Mouse (Mus musculus) stomach, postnatal 0 days (tissue): Measurements from ENCODE around the gene Arfgef2. TPM values are rescaled to one million over a fixed set of nuclear protein-coding genes. Genes with fewer than 3 reads are reported as not detected.

Source experiments
- ATAC-seq: fragments of 200-750 bp; cut with Nextera tagmentation; 2 replicates; pipeline ENCODE4 v1.8.0; 2017; ENCODE audit not compliant: low FRiP score, low TSS enrichment
- DNase-seq: peaks from one replicate; pipeline ENCODE4 v3.0.0-alpha.2; 2016; ENCODE audit warnings: low spot score
- H3K27ac ChIP-seq: fragments of 300-500 bp; sonication (generic); replicated peaks from 2 replicates; pipeline ENCODE4 v1.5.1; 2014; ENCODE audit warnings: mild to moderate bottlenecking, control low read depth
- H3K27me3 ChIP-seq: fragments of 300-500 bp; sonication (generic); 2 replicates; pipeline ENCODE4 v1.6.1; 2014; ENCODE audit warnings: low read length; ENCODE audit not compliant: control insufficient read depth, insufficient read depth
- H3K36me3 ChIP-seq: fragments of 300-500 bp; sonication (generic); 2 replicates; pipeline ENCODE4 v1.6.1; 2014; ENCODE audit warnings: low read length, mixed read lengths; ENCODE audit not compliant: control insufficient read depth, insufficient read depth
- H3K4me1 ChIP-seq: fragments of 300-500 bp; sonication (generic); replicated peaks from 2 replicates; pipeline ENCODE4 v1.6.1; 2014; ENCODE audit warnings: antibody characterized with exemption; ENCODE audit not compliant: control insufficient read depth, insufficient read depth
- H3K4me2 ChIP-seq: fragments of 300-500 bp; sonication (generic); replicated peaks from 2 replicates; pipeline ENCODE4 v1.6.1; 2014; ENCODE audit warnings: low read depth, mild to moderate bottlenecking, control low read depth, moderate library complexity
- H3K4me3 ChIP-seq: fragments of 300-500 bp; sonication (generic); 2 replicates; pipeline ENCODE4 v1.5.1; 2014; ENCODE audit warnings: low read depth, low read length, control low read depth
- H3K9ac ChIP-seq: fragments of 300-500 bp; sonication (generic); 2 replicates; pipeline ENCODE4 v1.6.1; 2014; ENCODE audit warnings: mild to moderate bottlenecking, low read length, control low read depth, mixed read lengths
- H3K9me3 ChIP-seq: fragments of 300-500 bp; sonication (generic); 2 replicates; pipeline ENCODE4 v1.6.1; 2016; ENCODE audit warnings: low read length; ENCODE audit not compliant: control insufficient read depth
- CTCF ChIP-seq: IDR thresholded peaks from 2 replicates; pipeline ENCODE4 v1.5.1; 2016; ENCODE audit warnings: antibody characterized with exemption, low read depth, mild to moderate bottlenecking, moderate library complexity
- EP300 ChIP-seq: optimal IDR thresholded peaks from 2 replicates; pipeline ENCODE3; 2016; ENCODE audit warnings: antibody characterized with exemption
- WGBS: fragments of 180-500 bp; shearing (Covaris S2); extraction: QIAGEN DNeasy Blood & Tissue Kit; methylation state at CpG from one replicate; pipeline ENCODE4 v1.1.7; 2014; 5-methylcytosine and 5-hydroxymethylcytosine counted together
- polyA plus RNA-seq: library from polyadenylated mRNA; unstranded; fragments of >200 nt; fragmentation: Nextera tagmentation; extraction: Ambion mirVana; gene quantifications from 2 replicates; pipeline ENCODE4 v1.2.1, GENCODE M21; 2015

The Arfgef2 gene
- 3.1 and 3.9 TPM in 2 replicates for polyA plus RNA-seq

DNA sequence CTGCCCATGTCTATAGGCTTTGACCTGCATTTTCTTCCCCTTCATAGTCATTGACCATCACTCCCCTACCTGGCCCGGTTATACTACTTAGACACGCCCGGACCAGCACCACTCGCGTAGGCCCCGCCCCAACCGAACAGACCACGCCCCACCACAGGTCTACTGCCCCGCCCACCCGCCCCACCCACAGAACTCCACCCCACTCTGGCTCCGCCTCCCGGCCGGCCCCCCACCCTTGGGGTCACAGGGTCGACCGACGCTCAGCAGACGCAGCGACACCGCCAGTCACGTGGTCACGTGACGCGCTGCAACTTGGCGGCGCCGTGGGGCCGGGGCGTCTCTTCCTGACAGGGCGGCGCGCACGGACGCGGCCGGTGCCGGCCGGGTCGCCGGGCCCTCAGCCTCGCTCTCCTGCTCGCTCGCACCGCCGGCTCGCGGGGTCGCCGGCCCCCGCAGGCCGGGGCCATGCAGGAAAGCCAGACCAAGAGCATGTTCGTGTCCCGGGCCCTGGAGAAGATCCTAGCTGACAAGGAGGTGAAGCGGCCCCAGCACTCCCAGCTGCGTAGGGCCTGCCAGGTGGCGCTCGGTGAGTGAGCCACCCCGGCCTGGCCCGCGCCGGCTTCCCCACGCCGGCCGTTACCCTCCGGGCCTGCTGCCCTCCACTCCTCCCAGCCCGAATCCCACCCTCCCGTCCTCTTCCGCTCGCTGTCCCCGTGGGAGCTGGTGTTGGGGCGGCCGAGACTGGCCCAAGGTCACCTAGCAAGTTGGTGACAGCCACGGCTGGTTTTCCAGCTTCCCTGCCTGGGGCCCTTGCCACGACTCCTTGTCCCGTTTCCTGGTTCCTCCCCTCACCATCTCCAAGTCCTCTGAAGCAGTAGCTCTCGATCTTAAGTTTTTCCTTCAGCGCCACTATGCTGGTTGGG lies at the start of gene Arfgef2:
Gene Arfgef2 (plus strand): TSS at position 339 of the 923 bp plus-strand sequence.
- Histone ChIP-seq H3K4me3 (peak within 1 kb of the TSS; percentile 88), H3K27ac (peak within 1 kb of the TSS; percentile 93), H3K4me2 (peak within 1 kb of the TSS; percentile 94), H3K4me1 (0 out of 2 replicates have a peak, but pooled peaks cover 4% of the 10 kb centered on the region), H3K27me3 (no peaks in the 10 kb centered on the region), H3K36me3 (no peaks in the 10 kb centered on the region), H3K9me3 (no peaks in the 10 kb centered on the region), H3K9ac (peak within 1 kb of the TSS; percentile 93)
- DNase-seq: peak; percentile 94
- WGBS: under 1% methylated on average over 69 of the region's 76 CpGs
- peak; percentile 92 for ATAC-seq
- TF ChIP-seq EP300 (no peak), CTCF (peak; percentile 6; the same call in 1 of the 2 replicates)

DNA sequence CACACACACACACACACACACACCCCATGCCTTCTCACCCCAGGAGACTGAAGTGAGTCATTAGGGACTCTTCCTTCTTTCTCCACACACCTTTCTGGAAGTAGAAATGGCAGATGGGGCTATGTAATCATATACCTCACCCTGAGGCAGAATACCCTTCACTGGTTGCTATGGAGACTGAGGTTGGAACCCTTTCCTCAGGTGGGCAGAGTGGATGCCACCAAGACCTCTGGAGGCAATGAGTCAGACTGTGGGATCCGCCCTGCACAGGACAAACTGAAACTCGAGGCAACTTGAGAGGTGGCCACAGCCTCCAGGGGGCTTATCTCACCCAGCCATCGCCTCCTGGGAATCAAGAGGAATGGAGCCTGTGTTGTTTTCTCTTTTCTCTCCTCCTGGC lies 47.4 kb upstream of the Arfgef2 start:
- no peak overlapping the region for H3K9ac ChIP-seq
- no peaks in the 10 kb centered on the region for H3K4me1 ChIP-seq
- DNase-seq (no peak), ATAC-seq (peak; percentile 40; the same call in 1 of the 2 replicates)
- no peak overlapping the region for H3K27ac ChIP-seq
- no peaks in the 10 kb centered on the region for H3K9me3 ChIP-seq
- H3K4me3 ChIP-seq: no peak overlapping the region
- 7% methylated on average over 3 of the region's 3 CpGs for WGBS
- no peak overlapping the region for H3K4me2 ChIP-seq
- TF ChIP-seq EP300: no peak
- TF ChIP-seq CTCF: no peak
- no peaks in the 10 kb centered on the region for H3K27me3 ChIP-seq
- no peaks in the 10 kb centered on the region for H3K36me3 ChIP-seq

DNA sequence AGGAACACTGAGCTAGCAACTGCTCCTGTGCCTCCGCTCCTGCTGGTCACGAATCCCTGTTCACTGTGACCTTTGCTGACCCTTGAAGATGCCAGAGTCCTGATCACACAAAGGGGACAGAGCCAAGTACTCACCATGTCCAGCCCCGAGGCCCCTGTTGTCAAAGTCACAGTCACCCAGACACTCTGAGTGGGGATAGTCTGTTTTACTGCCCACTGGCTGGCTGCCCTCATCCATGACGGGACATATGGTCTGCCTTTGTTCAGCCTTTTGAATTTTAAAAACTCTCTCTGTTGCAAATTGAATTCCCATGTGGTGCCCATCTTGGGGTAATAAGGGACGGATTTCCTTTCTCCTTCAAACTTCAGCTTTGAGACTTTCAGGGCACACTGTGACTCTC lies 41.3 kb upstream of the Arfgef2 start:
- no peak for ATAC-seq
- DNase-seq: no peak

DNA sequence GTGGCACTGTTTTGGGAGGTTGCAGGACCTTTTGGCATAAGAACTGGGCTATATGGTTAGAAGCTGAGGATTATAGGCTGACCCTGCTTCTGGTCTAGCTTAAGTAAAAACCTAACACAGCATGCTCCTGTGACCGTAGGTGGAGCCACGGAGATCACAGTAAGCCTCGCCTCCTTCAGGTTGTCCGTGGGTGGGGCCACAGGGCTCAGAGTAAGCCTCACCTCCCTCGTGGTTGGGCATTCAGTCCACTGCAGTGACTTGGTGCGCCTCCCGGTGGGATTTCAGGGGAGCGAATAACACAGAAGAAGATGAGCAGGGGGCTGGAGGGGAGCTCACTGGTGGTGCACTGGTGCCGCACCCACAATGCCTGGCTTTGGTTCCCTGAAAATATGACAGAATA lies 37.8 kb upstream of the Arfgef2 start:
- Histone ChIP-seq H3K4me2 (no peak overlapping the region), H3K36me3 (no peaks in the 10 kb centered on the region), H3K27me3 (no peaks in the 10 kb centered on the region), H3K9ac (no peak overlapping the region), H3K27ac (no peak overlapping the region), H3K4me1 (no peaks in the 10 kb centered on the region), H3K4me3 (no peak overlapping the region), H3K9me3 (no peaks in the 10 kb centered on the region)
- 72% methylated on average over 9 of the region's 9 CpGs for WGBS
- ATAC-seq: no peak
- DNase-seq: no peak
- TF ChIP-seq EP300: no peak
- TF ChIP-seq CTCF: no peak

More for the DNA sequence above, 41.3 kb upstream of the Arfgef2 start:
- H3K4me2 ChIP-seq: no peak overlapping the region
- H3K36me3 ChIP-seq: no peaks in the 10 kb centered on the region
- TF ChIP-seq EP300: no peak
- no peak for TF ChIP-seq CTCF
- no peak overlapping the region for H3K27ac ChIP-seq
- H3K4me1 ChIP-seq: no peaks in the 10 kb centered on the region
- WGBS: 47% methylated on average over 5 of the region's 5 CpGs
- H3K9ac ChIP-seq: no peak overlapping the region
- H3K4me3 ChIP-seq: no peak overlapping the region
- H3K9me3 ChIP-seq: no peaks in the 10 kb centered on the region
- H3K27me3 ChIP-seq: no peaks in the 10 kb centered on the region

DNA sequence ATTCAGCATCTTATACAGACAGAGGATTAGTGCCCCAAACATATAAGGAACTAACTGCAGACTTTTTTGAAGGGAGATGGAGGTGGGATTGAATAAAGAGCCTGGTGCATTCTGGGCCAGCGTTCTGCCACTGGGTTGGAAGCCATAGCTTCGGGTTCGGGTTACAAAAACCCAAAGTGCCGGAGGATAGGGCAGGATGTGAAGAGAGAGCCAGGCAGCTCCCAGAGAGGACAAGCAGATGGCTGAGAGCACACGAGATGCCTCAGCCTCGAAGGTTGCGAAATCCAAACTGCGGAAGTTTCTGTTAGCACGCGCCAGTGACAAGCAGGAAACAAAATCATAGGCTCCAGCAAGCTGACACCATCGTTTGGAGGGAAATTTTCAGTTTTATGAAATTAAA lies 34.0 kb upstream of the Arfgef2 start:
- 47% methylated on average over 11 of the region's 11 CpGs for WGBS
- H3K27ac ChIP-seq: no peak overlapping the region
- H3K9ac ChIP-seq: no peak overlapping the region
- H3K4me3 ChIP-seq: no peak overlapping the region
- H3K4me1 ChIP-seq: no peaks in the 10 kb centered on the region
- no peaks in the 10 kb centered on the region for H3K36me3 ChIP-seq
- ATAC-seq (peak; percentile 50; the same call in 1 of the 2 replicates), DNase-seq (no peak)
- H3K9me3 ChIP-seq: no peaks in the 10 kb centered on the region
- H3K27me3 ChIP-seq: no peaks in the 10 kb centered on the region
- TF ChIP-seq CTCF: no peak
- no peak for TF ChIP-seq EP300
- no peak overlapping the region for H3K4me2 ChIP-seq

DNA sequence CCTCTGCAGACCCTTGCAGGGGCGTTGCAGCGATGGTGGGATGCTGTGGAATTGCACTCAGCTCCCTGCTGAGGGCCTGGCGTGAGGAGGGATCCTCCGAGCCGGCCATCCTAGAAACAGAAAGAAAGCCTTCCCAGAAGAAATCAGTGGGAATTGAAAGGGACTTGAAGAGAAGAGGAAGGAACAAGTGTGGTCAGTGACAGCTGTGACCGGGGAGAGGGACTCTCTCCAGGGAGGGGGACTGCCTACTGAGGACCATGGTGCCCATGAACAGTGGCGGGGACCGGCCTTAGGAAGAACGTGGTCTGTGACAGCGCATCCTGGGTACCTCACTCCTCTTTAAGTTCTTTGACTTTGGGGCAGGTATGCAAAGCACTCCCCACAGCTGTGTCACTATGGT lies 31.8 kb upstream of the Arfgef2 start:
- H3K36me3 ChIP-seq: no peaks in the 10 kb centered on the region
- H3K4me2 ChIP-seq: no peak overlapping the region
- no peaks in the 10 kb centered on the region for H3K9me3 ChIP-seq
- WGBS: 75% methylated on average over 10 of the region's 10 CpGs
- TF ChIP-seq EP300 (no peak), CTCF (no peak)
- ATAC-seq: no peak
- H3K9ac ChIP-seq: no peak overlapping the region
- H3K4me3 ChIP-seq: no peak overlapping the region
- DNase-seq: no peak
- no peaks in the 10 kb centered on the region for H3K4me1 ChIP-seq
- no peak overlapping the region for H3K27ac ChIP-seq
- no peaks in the 10 kb centered on the region for H3K27me3 ChIP-seq
